Mouse (Mus musculus): Measurements from ENCODE around the gene Nkx2-9. TPM values are rescaled to one million over a fixed set of nuclear protein-coding genes. Genes with fewer than 3 reads are reported as not detected.

Gene Nkx2-9
- polyA plus RNA-seq, 1 experiment from 2014 or later, result not detected

GRCm38 (mm10) chr12:56587830-56588229, 25.3 kb downstream of the Nkx2-9 start:
- Histone ChIP-seq H3K36me3 (no peaks in the 10 kb centered on the region), H3K9me3 (replicated peaks) (no peaks in the 10 kb centered on the region), H3K4me1 (no peaks in the 10 kb centered on the region), H3K4me3 (no peak overlapping the region), H3K27me3 (ENCODE audit: low read depth, poor library complexity, severe bottlenecking) (0 out of 2 replicates have a peak, but pooled peaks cover 7% of the 10 kb centered on the region), H3K27ac (no peak overlapping the region)
- WGBS, result 29% methylated on average over 6 of the region's 6 CpGs
- DNase-seq (ENCODE audit: low spot score), result no peak

Other genes with a start within 250 kb of the Nkx2-9 start
- not detected in 2 replicates for gene Nkx2-1, start 76.4 kb downstream of the Nkx2-9 start, polyA plus RNA-seq (2016; fragmentation: Nextera tagmentation; extraction: Ambion mirVana)
- 0.50 and 2.2 TPM in 2 replicates for gene Pax9, start 78.5 kb upstream of the Nkx2-9 start, polyA plus RNA-seq (2016; fragmentation: Nextera tagmentation; extraction: Ambion mirVana)